17 mouse cellular contexts compared by ENCODE assay signal in genomic region chr13:113606131-113606530, GRCm38 (mm10). TPM values are rescaled to one million over a fixed set of nuclear protein-coding genes. Genes with fewer than 3 reads are reported as not detected.
DNase-seq lines count a peak whose midpoint lies in the region; ATAC-seq lines count a peak whose summit lies in the region.
"Had no signal": no experiment of that assay in that cellular context is flagged by ENCODE, and none has a peak within 500 bp of the region (broad histone marks: within the 10 kb centered on the region; RNA-seq: fewer than 3 reads in every experiment).

No protein-coding gene starts in this region.

- no peak overlapping the region for H3K4me3 ChIP-seq in heart, embryonic 15.5 days

- DNase-seq in heart, adult 9 months (ENCODE audit: low spot score in 2 of 2), result no peak
- DNase-seq in lung, postnatal 36 days, result peak; percentile 61
- no peak for DNase-seq in lung, postnatal 25 days (ENCODE audit: low spot score)
- peak; percentile 96 for DNase-seq in ZHBTc4 (ENCODE audit: low read depth, low spot score)
- DNase-seq in testis, postnatal 14 days (ENCODE audit: low spot score), result peak; percentile 64
- DNase-seq in spleen, adult 12 weeks (ENCODE audit: low spot score), result no peak
- DNase-seq: cerebellum, postnatal 36 days; layer of hippocampus, postnatal 36 days; right cerebral cortex, postnatal 25 days had no signal

- H3K27me3 ChIP-seq in heart, embryonic 15.5 days, result no peaks in the 10 kb centered on the region
- H3K27me3 ChIP-seq: megakaryocyte, embryonic 14.5 days had no signal

- H3K4me2 ChIP-seq in heart, embryonic 15.5 days, result peak overlapping the region; percentile 17; the same call in 1 of the 2 replicates
- H3K4me2 ChIP-seq: hindbrain, embryonic 14.5 days had no signal

- peaks cover 84% of the 10 kb centered on the region for H3K4me1 ChIP-seq in heart, embryonic 15.5 days (replicated peaks)

- H3K36me3 ChIP-seq in heart, embryonic 15.5 days, result no peaks in the 10 kb centered on the region

- WGBS in heart, embryonic 15.5 days, result 78% methylated on average over 14 of the region's 14 CpGs

- no peak for ATAC-seq in heart, embryonic 15.5 days (replicated peaks; ENCODE audit: insufficient number of reproducible peaks, insufficient read depth, low FRiP score, low read depth)
- ATAC-seq: intestine, embryonic 16.5 days had no signal

- H3K27ac ChIP-seq in heart, embryonic 15.5 days, result no peak overlapping the region
- H3K27ac ChIP-seq: hindbrain, embryonic 14.5 days; liver, embryonic 14.5 days had no signal

- H3K9ac ChIP-seq in heart, embryonic 15.5 days, result no peak overlapping the region
- H3K9ac ChIP-seq: hindbrain, embryonic 14.5 days; liver, embryonic 14.5 days had no signal

- no peaks in the 10 kb centered on the region for H3K9me3 ChIP-seq in heart, embryonic 15.5 days (replicated peaks)

RNA-seq across cellular contexts. Expression of gene Snx18, which starts 12.2 kb away (rescaled TPM):
- polyA plus RNA-seq in heart, embryonic 15.5 days (2015; fragmentation: Nextera tagmentation; extraction: Ambion mirVana), result 14.2 and 17.6 TPM in 2 replicates

RNA-seq across cellular contexts. Expression of gene Hspb3, which starts 57.3 kb away (rescaled TPM):
- polyA plus RNA-seq in heart, embryonic 15.5 days (2015; fragmentation: Nextera tagmentation; extraction: Ambion mirVana), result 39.1 and 52.7 TPM in 2 replicates
- polyA plus RNA-seq: CD4-positive, CD25-positive, alpha-beta regulatory T cell, adult 4 months; forebrain, embryonic 11.5 days; intestine, embryonic 16.5 days; liver, embryonic 14.5 days; thymus, postnatal 0 days had no signal

Comparison
In these comparisons a context has a peak if more than half of its experiments do, and no peak if none do; other contexts are left out.
1. DNase-seq: peak in lung, postnatal 36 days (single experiment), ZHBTc4 (single experiment) and testis, postnatal 14 days (single experiment); none in heart, adult 9 months (0 of 2), lung, postnatal 25 days (single experiment) and spleen, adult 12 weeks (single experiment).